Mouse (Mus musculus) fibroblast of lung, adult 2 months (primary cell): ENCODE measurements around the gene Gba2.

ENCODE experiments used
- DNase-seq: peaks from one replicate; pipeline ENCODE4 v3.0.0-alpha.2; 2011; ENCODE audit warnings: low read depth

Gene Gba2

DNA sequence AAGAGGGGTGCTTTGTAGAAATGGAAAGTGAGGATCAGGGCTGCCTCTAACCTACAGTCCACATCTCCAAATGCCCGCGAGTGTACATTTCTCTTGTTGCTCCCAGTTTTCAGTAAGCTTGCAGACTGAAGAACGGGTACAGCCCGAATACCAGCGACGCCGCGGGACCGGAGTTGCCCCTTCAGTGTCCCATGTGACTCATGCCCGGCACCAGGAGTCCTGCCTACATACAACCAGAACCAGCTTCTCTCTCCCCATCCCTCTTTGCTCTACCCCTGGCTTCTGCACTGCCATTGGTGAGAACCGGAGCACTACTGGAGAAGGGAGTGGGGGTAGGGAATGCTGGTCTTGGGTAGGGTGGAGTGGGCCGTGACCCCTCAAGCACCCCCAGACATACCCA is 2.7 kb upstream of the Gba2 start:
- DNase-seq, result no peak

DNA sequence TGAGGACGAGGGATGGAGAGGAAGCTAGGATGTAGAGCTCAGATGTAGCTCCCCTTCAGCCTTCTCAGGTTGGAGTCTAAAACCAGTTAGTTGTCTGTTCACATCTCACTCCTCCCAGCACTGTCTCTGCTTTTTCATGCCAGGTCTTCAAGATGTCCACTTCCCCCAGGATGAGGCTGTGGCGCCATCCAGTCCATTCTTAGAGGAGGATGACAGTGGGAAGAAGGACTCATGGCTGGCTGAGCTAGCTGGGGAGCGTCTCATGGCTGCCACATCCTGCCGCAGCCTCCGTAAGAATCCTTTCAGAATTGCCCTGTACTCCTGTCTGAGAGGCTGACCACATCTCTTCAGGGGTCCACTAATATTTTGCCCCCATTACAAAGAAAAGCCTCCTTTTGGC is 2.0 kb upstream of the Gba2 start:
- DNase-seq, result no peak

DNA sequence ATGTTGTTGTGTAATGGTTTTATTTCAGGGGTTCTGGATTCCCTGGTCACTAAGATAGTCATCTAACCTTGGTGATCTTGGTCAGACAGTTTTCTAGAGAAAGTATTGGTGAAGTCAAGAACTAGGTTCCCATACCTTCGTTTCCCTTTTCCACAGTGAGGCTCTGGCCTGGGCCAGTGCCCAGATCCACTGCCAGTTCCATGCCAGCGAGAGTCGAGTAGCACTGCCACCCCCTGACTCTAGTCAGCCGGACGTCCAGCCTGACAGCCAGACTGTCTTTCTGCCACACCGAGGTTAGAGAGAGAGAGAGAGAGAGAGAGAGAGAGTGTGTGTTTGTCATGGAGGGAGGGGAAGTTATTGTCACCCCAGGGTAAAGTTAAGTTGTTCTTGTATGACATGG is 1.1 kb upstream of the Gba2 start:
- no peak for DNase-seq

DNA sequence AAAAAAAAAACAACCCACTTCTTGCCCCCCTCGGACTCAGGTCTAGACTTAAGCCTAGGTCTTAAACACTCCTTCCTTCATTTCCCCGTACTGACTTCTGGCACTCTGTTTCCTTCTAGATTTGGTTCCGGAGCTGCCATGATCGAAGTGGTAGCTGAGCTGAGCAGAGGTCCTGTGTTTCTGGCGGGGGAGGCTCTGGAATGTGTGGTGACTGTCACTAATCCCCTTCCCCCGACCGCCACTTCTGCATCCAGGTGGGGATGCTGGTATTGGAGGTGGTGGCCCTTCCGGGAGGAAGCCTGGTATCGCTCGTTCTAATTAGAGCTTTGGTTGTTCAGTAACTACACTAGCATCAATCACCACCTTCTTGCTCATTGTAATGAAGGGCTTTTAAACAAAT is 583 bp upstream of the Gba2 start:
- DNase-seq, result no peak

DNA sequence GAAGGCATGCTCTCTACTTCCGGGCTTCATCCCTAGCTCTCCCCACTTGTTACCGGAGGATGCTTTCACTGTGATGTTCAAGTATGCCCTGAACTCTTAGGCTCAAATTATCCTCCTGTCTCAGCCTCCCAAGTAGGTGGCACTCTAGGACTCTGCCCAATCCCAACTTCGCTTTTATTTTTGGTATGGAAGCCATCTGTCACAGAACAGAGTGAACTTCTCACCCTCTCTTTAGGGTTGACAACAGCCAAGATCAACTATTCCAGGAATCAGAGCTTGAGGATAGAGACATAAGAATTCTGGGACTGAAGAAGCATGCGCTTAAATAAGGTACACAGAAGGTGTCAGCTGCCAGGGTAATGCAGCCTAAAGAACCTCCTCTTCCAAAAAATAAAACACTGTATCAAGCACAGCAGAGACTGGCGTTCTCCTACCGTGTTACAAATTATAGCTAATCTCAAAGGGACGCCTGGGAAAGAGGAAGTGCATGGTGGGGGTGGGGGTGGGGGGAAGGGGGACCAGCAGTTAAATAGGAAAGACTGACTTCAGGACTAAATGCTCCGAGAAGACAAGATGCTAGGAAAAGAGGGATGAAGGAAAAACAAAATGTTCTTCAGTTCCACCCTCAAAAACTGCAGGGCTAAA is 1.3 kb downstream of the Gba2 start:
- DNase-seq, result no peak

DNA sequence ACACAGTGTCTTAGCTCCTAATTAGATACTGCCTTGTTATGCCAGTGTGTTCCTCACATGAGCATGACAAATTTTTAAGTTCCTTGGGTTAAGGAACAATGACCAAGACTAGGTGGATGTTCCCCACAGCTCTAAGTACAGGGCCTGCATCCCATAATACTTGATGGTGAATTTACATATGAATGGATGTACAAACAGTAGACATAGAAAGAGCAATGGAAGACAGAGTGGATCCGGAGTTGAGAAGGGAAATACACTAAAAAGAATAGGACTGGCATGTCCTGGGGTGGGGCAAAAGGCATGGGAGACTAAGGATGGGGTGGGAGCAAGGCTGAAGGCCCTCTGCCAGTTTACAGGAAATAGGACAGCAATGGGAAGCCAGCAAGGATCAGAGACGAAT is 3.3 kb downstream of the Gba2 start:
- DNase-seq, result no peak

DNA sequence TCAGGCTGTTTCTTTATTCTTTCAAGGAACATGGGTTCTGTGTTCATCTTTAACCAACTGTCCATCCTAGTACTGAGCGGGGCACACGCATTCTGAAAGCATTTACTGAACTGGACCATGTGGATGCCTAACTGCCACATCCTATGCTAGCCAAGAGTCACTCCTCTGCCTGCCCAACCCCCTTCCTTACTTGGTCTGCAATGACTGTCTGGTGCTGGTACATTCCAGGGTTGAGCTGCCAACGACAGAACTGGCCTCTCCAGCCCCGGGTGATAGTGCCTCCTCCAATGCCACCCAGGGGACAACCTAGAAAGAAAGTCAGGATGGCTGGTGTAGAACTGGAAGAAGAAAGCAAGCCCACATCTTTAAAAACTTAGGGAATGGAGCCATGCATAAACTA is 5.1 kb downstream of the Gba2 start:
- DNase-seq, result no peak

DNA sequence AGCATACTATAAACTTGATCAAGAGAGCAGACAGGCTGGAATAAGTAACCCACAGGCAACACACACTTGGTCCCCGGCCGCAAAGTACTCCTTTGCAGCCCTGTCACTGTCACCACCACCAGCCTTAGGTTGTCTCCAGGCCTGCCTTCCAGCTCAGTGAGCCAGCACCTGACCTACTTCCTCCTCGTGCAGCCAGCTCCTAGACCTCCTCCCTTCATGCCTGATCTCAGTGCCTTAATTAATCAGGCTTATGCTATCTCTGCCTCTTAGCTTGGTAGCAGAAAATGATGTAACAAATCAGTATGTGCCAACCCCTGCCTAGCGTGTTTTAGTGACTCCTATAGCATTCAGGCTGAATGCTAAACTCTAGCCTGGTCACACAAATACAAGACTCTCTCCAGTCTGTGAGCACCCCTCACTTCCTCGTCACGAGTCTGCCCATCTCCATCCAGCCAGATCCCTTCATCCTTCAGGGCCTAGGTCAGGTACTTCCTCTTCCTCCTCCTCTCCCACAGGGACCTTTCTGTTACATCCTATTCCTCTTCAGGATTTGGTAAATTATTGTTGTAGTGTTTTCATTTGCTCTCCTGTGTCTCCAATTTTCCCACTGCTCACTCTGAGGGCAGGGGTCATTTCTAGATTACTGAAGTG is 7.2 kb downstream of the Gba2 start:
- no peak for DNase-seq

DNA sequence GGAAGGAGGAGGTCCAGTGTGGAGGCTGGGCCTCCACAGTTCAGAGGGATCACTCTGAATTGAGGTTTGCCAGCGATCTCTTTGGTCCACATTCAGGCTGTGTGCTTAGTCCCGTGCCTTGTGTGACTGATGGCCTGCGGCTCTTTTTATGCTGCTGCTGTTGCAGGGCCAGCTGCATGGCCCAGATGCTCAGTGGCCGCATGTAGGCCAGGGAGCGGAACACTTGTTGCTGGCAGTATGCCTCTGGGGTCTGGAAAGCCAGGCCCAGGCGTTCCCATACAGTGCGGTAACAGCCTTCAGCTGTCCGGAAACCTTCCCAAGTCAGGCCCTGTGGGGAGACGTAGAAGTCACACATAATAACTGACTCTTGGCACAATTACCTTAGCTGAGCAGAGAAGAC is 11.5 kb downstream of the Gba2 start:
- DNase-seq, result no peak

DNA sequence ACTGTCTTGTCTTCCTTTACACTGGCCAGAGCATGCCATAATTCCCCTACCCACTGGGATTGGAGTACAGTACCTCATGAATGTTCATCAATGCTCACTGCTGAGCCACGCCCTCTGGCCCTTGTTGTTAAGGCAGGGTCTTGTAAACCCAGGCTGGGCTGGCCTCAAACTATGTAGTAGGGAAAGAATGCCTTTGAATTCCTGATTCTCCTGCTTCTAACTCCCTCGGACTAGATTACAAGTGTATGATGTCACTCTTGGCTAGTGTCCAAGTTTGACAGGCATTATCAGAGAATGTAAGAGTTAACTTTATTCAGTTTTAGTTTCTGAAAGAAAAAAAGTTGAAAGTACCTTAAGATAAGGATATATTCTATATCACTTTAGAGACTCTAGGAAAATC is 14.4 kb downstream of the Gba2 start:
- DNase-seq, result no peak

DNA sequence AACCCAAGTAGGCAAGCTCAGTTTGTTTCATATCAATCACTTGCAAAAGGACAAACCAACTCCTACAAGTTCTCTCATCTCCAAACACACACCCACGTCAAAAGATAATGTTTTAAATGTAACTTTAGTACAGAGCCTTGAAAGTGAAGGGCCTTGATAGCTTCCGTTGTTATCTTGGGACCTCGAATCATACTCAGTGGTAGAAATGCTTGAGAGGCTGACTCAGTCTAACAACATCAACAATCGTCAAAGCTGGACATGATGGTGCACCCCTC is 15.1 kb downstream of the Gba2 start:
- no peak for DNase-seq

DNA sequence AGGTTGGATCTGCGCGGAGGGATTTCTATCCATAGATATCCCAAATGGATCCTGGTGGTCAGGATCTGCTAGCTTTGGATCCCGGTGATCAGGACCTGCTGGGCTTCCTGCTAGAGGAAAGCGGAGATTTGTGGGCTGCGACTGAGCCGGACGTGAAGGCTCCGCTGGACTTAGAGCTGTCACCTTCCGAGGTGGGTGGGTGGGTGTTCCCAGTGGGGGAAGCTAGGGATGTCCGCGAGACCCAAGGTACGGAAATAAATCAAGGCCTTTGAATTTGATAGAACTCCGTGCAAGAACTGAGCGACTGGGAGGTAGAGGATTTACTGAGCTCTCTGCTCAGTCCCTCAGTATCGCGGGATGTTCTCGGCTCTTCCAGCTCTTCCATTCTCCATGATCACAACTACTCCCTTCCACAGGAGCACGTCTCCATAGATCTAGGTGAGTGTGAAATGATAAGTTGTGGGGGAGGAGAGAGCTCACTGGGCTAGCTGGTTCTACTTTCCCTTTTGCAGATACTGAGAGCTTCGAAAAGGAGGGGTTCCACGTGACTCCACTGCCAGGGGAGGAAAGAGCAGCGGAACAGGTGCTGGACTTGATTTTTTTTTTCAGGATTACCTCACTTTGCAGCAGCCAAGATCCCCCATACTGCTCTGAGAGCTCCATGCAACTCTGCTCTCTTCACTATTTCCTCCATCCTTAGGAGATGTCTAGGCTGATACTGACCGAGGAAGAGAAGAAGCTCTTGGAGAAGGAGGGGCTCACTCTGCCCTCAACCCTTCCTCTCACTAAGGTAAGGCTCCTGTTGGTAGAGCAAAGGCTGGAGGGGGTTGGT is 15.7 kb downstream of the Gba2 start:
- DNase-seq, result no peak

DNA sequence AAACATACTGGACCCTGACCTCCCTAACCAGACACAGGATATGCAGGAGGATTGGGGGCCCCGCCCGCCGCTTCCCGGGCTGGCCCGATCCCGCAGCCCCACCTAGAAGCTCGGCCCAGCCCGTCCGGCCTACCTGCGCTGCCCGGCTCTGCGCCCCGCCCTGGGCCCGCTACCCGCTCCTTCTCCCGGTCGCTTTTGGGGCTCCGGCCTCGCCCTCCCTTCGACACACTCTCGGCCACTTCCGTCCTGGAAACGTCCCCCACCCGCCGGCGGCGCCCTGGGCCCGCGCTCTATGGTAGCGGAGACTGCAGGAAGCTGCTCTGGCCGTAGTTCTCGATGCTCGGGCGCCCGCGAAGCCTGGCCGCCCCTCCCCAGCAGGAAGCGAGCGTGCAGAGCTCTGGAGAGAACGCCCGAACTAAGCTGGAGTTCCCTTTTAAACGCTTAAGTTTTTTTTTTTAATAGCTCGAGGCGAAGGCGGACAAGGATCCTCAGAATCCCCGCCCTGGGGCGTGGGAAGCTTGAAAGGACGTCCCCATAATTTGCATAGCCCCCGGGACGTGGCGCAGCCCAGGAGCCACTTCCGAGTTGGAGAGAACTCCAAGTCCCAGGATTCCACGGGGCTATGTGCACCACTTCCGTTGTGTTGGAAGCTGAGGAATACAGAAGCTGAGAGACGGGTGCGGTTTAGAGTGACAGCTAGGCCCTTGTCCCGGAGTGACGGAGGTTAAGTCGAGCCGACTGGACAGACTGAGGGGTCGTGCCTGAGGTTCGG is 16.5 kb downstream of the Gba2 start, which contains the start of the genes Creb3 and Tln1:
Creb3 (plus strand) TSS at position 336 of the 772 bp plus-strand sequence.
Tln1 (minus strand) TSS at position 695 of the 772 bp plus-strand sequence.
- peak; percentile 94 for DNase-seq

DNA sequence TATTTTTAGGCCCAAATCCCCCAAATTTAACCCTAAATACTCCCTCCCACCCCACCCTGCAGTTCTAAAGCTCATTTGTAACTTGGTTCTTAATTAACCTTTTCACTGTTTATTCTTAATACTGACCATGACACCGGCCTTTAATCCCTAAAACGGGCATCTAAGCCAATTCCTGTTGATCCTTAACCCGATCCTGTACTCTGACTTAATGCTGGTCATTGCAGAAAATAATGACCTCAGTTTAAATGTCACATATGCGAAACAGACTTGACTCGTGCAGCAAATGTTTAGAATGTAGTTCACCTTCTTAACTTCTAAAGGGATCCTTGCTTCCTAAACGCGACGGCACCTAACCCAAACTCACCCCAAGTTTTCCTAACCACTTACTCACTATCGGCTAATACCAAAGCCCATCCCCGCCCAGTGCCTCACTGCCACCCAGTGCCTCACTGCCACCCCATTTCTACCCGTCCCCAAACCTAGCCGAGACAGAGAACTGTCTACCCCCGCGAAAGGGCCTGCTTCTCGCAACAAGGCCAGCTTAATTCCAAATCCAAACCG is 17.2 kb downstream of the Gba2 start:
- no peak for DNase-seq

DNA sequence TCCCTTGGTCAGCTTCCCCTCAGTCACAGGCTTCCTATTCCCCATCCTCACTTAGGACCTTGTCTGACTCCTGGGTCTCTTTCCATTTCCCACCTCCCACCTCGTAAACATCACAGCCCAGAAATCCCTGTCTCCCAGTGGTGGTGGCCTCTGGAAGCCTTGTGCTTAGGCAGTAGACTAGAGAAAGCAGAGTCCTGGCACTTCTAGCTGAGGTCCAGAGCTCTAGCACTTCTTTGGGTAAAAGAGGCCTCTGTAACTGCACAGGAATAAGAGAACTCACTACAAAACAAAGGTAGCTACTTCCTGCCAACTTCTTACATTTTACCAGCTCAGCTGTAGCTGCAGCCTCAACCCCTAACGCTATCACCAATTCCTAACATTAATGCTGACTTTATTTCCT is 17.7 kb downstream of the Gba2 start:
- no peak for DNase-seq

DNA sequence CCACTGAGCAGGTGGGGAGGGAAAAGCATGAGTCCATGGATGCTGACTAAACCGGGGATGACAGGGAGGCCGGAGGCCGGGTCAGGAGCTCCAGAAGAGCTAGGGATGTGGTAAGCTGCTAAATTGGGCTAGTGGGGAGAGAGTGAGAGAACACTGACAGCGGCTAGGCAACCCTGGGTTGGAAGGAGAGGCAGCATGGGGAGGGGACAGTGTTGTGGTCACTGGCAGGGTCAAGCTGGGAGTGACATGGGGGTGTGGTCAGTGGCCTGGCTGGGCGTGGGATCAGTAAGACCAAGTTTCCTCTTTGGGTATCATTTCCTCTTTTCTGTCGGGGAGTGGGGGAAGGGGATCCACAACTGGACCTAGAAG is 18.4 kb downstream of the Gba2 start:
- no peak for DNase-seq

DNA sequence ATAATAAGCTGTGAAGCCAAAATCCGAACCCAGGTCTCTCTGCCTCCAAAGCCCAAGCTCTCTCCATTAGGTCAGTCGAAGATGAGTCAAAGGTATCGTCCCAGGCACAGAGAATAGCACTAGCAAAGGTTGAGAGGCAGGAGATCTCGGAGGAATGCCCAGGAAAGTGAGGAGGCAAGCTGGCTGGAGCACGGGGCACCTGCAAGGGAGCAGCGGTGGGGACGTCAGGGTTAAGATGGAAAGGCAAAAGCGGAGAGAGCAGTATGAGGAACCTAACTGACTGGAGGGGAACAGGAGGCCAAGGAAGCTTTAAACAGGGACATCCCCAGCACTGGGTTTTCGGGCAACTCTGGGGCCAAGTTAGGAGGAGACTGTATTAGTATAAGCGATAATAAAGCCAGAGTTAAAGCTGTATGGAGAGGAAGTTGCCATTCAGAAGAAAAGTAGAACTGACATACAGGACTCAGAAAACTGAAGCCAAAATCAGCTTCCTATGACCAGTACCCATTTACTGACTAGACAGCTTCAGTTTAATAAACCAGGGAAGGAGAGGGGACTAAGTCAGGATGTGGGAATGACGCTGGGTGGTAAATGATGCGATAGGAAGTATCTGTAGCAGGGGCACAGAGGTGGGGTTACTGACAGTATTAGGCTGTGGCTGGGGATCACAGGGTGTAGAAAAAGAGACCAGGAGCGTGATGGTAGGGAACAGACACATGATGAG is 19.0 kb downstream of the Gba2 start:
- DNase-seq, result no peak

DNA sequence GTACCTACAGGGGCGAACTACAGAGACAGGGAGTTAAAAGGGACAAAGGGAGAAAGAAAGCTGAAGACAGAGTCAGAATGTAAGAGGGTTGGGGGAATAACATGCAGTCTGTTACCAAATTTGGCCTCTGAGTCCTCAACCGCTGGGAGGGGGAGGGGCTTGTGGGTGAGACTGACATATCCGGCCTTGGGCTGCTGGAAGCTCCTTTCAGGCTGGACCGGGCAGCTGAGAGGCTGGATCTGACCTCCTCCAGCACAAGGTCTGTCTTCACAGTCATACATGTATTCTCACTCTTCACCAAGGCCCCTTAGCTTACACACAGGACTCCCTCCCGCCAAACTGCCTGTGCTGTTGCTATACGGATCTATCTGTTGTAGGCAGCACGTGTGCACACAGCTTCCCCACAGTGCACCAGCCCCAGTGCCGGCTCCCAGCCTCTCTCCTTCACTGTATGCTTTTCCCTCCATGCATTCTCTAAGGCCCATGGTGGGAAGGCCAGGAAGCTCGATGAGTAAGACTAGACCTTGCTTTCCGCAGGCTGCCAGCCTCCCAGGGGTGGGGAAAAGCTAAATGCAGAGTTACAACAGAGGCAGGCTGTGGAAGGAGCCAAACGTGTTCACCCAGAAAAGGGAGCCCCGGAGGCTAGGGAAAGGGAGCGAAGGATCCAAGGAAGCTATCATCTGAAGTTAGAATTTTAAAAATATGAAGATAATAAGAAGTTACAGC is 19.9 kb downstream of the Gba2 start:
- DNase-seq, result peak; percentile 56

DNA sequence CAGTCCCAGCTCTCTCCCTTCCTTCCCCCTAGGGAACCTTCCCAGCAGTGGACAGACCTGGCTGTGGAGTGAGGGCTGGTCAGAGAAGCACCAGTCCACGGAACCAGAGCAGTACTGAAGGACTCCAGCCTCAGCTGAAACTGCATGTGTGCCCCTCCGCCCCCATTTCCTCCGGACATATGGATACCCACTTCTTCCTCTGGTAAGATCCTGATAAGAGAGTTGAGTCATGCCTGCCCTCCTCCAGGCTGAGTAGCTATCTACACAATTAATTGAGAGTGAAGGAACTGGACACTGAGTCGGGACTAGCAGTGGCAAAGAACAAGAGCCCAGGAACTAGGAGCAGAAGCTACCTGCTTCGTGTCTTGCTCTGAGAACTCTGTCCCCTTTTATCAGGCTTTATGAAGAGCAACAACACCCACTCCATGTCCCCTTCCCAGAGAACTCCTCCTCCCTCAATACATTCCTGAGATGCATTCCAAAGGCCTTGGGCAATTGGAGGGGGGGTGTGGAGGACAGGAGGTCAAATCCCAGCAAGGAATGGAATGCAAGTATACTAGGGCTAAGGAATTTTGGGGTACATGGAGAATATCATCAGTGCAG is 20.5 kb downstream of the Gba2 start:
- no peak for DNase-seq

DNA sequence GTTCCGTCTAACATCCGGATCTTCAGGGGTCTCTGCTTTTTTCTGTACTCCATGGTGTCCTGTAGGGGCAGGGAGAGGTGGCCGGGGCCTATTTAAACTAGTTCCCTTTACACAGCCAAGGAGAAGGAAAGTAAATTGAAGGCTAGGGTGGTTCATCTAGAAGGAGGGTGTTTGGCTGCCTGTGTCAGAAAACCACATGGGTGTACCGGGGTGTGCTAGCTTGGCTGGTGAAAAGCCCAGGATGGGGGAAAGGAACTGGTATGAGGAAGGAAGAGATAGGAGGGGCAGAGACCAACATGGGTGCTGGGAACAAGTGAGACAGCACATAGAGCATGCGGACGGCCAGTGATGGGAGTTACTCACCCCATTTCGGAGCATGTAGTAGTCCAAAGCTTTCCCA is 22.7 kb downstream of the Gba2 start:
- DNase-seq, result no peak

DNA sequence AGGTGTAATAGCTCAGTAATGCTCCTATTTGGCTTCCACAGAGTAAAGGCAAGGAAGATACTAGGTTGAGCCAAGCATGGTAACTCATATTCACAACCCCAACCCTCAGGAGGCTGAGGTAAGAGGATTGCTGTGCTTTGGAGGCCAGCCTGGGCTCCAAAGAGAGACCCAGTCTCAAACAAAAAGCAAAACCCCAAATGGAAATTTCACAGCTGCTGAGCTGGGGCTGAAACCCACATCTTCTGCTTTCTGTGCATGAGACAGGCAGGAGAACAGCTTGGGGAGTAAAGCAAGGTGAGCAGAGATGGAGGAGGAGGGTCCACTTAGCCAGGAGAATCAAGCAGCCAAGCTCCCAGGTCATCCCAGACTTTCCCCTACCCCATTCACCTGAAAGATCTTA is 24.8 kb downstream of the Gba2 start:
- no peak for DNase-seq
